Mouse (Mus musculus) kidney, embryonic 15.5 days (tissue): ENCODE measurements around the gene 2410131K14Rik. TPM values are rescaled to one million over a fixed set of nuclear protein-coding genes. Genes with fewer than 3 reads are reported as not detected.

Source experiments
- ATAC-seq: fragments of 200-750 bp; cut with Nextera tagmentation; replicated peaks from 2 replicates; pipeline ENCODE4 v1.8.0; 2017; ENCODE audit warnings: moderate TSS enrichment; ENCODE audit not compliant: low FRiP score
- H3K27ac ChIP-seq: fragments of 300-500 bp; sonication (generic); 2 replicates; pipeline ENCODE4 v1.5.1; 2015; ENCODE audit warnings: mild to moderate bottlenecking, inconsistent platforms
- H3K27me3 ChIP-seq: fragments of 300-500 bp; sonication (generic); 2 replicates; pipeline ENCODE4 v1.6.1; 2015; ENCODE audit warnings: inconsistent platforms
- H3K36me3 ChIP-seq: fragments of 300-500 bp; sonication (generic); 2 replicates; pipeline ENCODE4 v1.6.1; 2015; ENCODE audit warnings: inconsistent platforms
- H3K4me1 ChIP-seq: fragments of 300-500 bp; sonication (generic); 2 replicates; pipeline ENCODE4 v1.6.1; 2015; ENCODE audit warnings: inconsistent platforms
- H3K4me2 ChIP-seq: fragments of 300-500 bp; sonication (generic); 2 replicates; pipeline ENCODE4 v1.6.1; 2015; ENCODE audit warnings: moderate library complexity, mild to moderate bottlenecking, inconsistent platforms
- H3K4me3 ChIP-seq: fragments of 300-500 bp; sonication (generic); replicated peaks from 2 replicates; pipeline ENCODE4 v1.5.1; 2015; ENCODE audit warnings: mild to moderate bottlenecking, inconsistent platforms
- H3K9ac ChIP-seq: fragments of 300-500 bp; sonication (generic); 2 replicates; pipeline ENCODE4 v1.6.1; 2015; ENCODE audit warnings: mild to moderate bottlenecking, inconsistent platforms
- H3K9me3 ChIP-seq: fragments of 300-500 bp; sonication (generic); replicated peaks from 2 replicates; pipeline ENCODE4 v1.6.1; 2016; ENCODE audit warnings: inconsistent platforms
- WGBS: fragments of 180-500 bp; shearing (Covaris S2); methylation state at CpG from one replicate; pipeline ENCODE4 v1.1.7; 2015; ENCODE audit warnings: mixed read lengths; 5-methylcytosine and 5-hydroxymethylcytosine counted together
- polyA plus RNA-seq: library from polyadenylated mRNA; unstranded; fragments of >200 nt; fragmentation: Nextera tagmentation; extraction: Ambion mirVana; gene quantifications from 2 replicates; pipeline ENCODE4 v1.2.1, GENCODE M21; 2015

2410131K14Rik gene
- polyA plus RNA-seq, 1 experiment from 2014 or later: 9.0 TPM

- no peak for ATAC-seq
- H3K4me3 ChIP-seq: no peak overlapping the region
- H3K27ac ChIP-seq: no peak overlapping the region
- H3K36me3 ChIP-seq: peaks cover 28% of the 10 kb centered on the region
- H3K27me3 ChIP-seq: peaks cover 25% of the 10 kb centered on the region
- no peaks in the 10 kb centered on the region for H3K9me3 ChIP-seq
- H3K9ac ChIP-seq: no peak overlapping the region
- peaks cover 10% of the 10 kb centered on the region for H3K4me1 ChIP-seq
- WGBS: 86% methylated on average over 5 of the region's 5 CpGs
- no peak overlapping the region for H3K4me2 ChIP-seq
Observed at GRCm38 (mm10) chr5:118265366-118265765, 20.3 kb downstream of the 2410131K14Rik start.

- H3K9ac ChIP-seq: no peak overlapping the region
- no peak overlapping the region for H3K27ac ChIP-seq
- H3K4me3 ChIP-seq: no peak overlapping the region
- H3K9me3 ChIP-seq: no peaks in the 10 kb centered on the region
- peaks cover 18% of the 10 kb centered on the region for H3K36me3 ChIP-seq
- H3K27me3 ChIP-seq: peaks cover 34% of the 10 kb centered on the region
- peaks cover 18% of the 10 kb centered on the region for H3K4me1 ChIP-seq
- no peak for ATAC-seq
- no peak overlapping the region for H3K4me2 ChIP-seq
- 40% methylated on average over 8 of the region's 8 CpGs for WGBS
Observed at GRCm38 (mm10) chr5:118266309-118266708, 21.3 kb downstream of the 2410131K14Rik start.

- ATAC-seq: peak; percentile 68
- Histone ChIP-seq H3K27ac (no peak overlapping the region), H3K27me3 (peaks cover 60% of the 10 kb centered on the region), H3K36me3 (no peaks in the 10 kb centered on the region), H3K9me3 (no peaks in the 10 kb centered on the region), H3K4me3 (no peak overlapping the region), H3K9ac (0 out of 2 replicates have a peak overlapping the region, but pooled peaks have one; percentile 7), H3K4me1 (peaks cover 28% of the 10 kb centered on the region), H3K4me2 (peak overlapping the region; percentile 38)
- WGBS: under 1% methylated on average over 13 of the region's 13 CpGs
Observed at GRCm38 (mm10) chr5:118268987-118269386, 24.0 kb downstream of the 2410131K14Rik start.

GRCm38 (mm10) chr5:118271449-118272110, 26.6 kb downstream of the 2410131K14Rik start:
- H3K4me2 ChIP-seq: no peak overlapping the region

GRCm38 (mm10) chr5:118273446-118273845, 28.4 kb downstream of the 2410131K14Rik start:
- Histone ChIP-seq H3K4me2 (no peak overlapping the region), H3K9ac (no peak overlapping the region), H3K36me3 (no peaks in the 10 kb centered on the region), H3K4me3 (no peak overlapping the region), H3K4me1 (peaks cover 36% of the 10 kb centered on the region), H3K27me3 (peaks cover 90% of the 10 kb centered on the region), H3K9me3 (no peaks in the 10 kb centered on the region), H3K27ac (no peak overlapping the region)
- no peak for ATAC-seq
- WGBS: 69% methylated on average over 7 of the region's 7 CpGs

More at GRCm38 (mm10) chr5:118271449-118272110, 26.6 kb downstream of the 2410131K14Rik start:
- WGBS: 52% methylated on average over 10 of the region's 10 CpGs
- Histone ChIP-seq H3K27ac (no peak overlapping the region), H3K9me3 (no peaks in the 10 kb centered on the region), H3K36me3 (no peaks in the 10 kb centered on the region), H3K4me3 (no peak overlapping the region), H3K4me1 (peaks cover 31% of the 10 kb centered on the region), H3K9ac (no peak overlapping the region), H3K27me3 (peaks cover 83% of the 10 kb centered on the region)
- ATAC-seq: no peak

GRCm38 (mm10) chr5:118274546-118274945, 29.5 kb downstream of the 2410131K14Rik start:
- Histone ChIP-seq H3K27ac (no peak overlapping the region), H3K9me3 (no peaks in the 10 kb centered on the region), H3K36me3 (no peaks in the 10 kb centered on the region), H3K9ac (no peak overlapping the region), H3K4me2 (no peak overlapping the region), H3K4me1 (peaks cover 26% of the 10 kb centered on the region), H3K27me3 (peaks cover 90% of the 10 kb centered on the region), H3K4me3 (no peak overlapping the region)
- 33% methylated on average over 9 of the region's 9 CpGs for WGBS
- no peak for ATAC-seq

GRCm38 (mm10) chr5:118276281-118276680, 31.3 kb downstream of the 2410131K14Rik start:
- ATAC-seq: no peak
- H3K27me3 ChIP-seq: peaks cover 81% of the 10 kb centered on the region
- H3K9me3 ChIP-seq: no peaks in the 10 kb centered on the region
- no peaks in the 10 kb centered on the region for H3K36me3 ChIP-seq
- H3K4me1 ChIP-seq: peaks cover 18% of the 10 kb centered on the region
- H3K4me3 ChIP-seq: no peak overlapping the region
- no peak overlapping the region for H3K9ac ChIP-seq
- H3K4me2 ChIP-seq: no peak overlapping the region
- H3K27ac ChIP-seq: no peak overlapping the region
- 51% methylated on average over 7 of the region's 7 CpGs for WGBS

- Histone ChIP-seq H3K27me3 (peaks cover 77% of the 10 kb centered on the region), H3K4me1 (peaks cover 18% of the 10 kb centered on the region), H3K36me3 (no peaks in the 10 kb centered on the region), H3K27ac (no peak overlapping the region), H3K4me2 (no peak overlapping the region), H3K9me3 (no peaks in the 10 kb centered on the region), H3K4me3 (no peak overlapping the region), H3K9ac (no peak overlapping the region)
- 19% methylated on average over 8 of the region's 8 CpGs for WGBS
- ATAC-seq: no peak
Observed at GRCm38 (mm10) chr5:118276711-118277110, 31.7 kb downstream of the 2410131K14Rik start.

GRCm38 (mm10) chr5:118277741-118278495, 32.9 kb downstream of the 2410131K14Rik start:
- Histone ChIP-seq H3K36me3 (no peaks in the 10 kb centered on the region), H3K27me3 (peaks cover 66% of the 10 kb centered on the region), H3K4me2 (no peak overlapping the region), H3K9ac (no peak overlapping the region), H3K4me3 (no peak overlapping the region), H3K9me3 (no peaks in the 10 kb centered on the region), H3K27ac (no peak overlapping the region), H3K4me1 (peaks cover 15% of the 10 kb centered on the region)
- no peak for ATAC-seq
- 89% methylated on average over 18 of the region's 18 CpGs for WGBS

- no peak for ATAC-seq
- Histone ChIP-seq H3K36me3 (no peaks in the 10 kb centered on the region), H3K4me1 (peaks cover 27% of the 10 kb centered on the region), H3K9ac (no peak overlapping the region), H3K27me3 (peaks cover 15% of the 10 kb centered on the region), H3K4me2 (no peak overlapping the region), H3K4me3 (no peak overlapping the region), H3K9me3 (no peaks in the 10 kb centered on the region), H3K27ac (no peak overlapping the region)
- WGBS: 96% methylated on average over 4 of the region's 4 CpGs
Observed at GRCm38 (mm10) chr5:118291453-118291852, 46.4 kb downstream of the 2410131K14Rik start.

GRCm38 (mm10) chr5:118292476-118292875, 47.4 kb downstream of the 2410131K14Rik start:
- H3K27ac ChIP-seq: no peak overlapping the region
- no peak overlapping the region for H3K4me3 ChIP-seq
- WGBS: 62% methylated on average over 4 of the region's 4 CpGs
- peaks cover 16% of the 10 kb centered on the region for H3K27me3 ChIP-seq
- no peak overlapping the region for H3K9ac ChIP-seq
- H3K4me2 ChIP-seq: no peak overlapping the region
- no peak for ATAC-seq
- peaks cover 32% of the 10 kb centered on the region for H3K4me1 ChIP-seq
- H3K9me3 ChIP-seq: no peaks in the 10 kb centered on the region
- no peaks in the 10 kb centered on the region for H3K36me3 ChIP-seq

GRCm38 (mm10) chr5:118294086-118294864, 49.2 kb downstream of the 2410131K14Rik start:
- WGBS: 26% methylated on average over 23 of the region's 23 CpGs
- peaks cover 40% of the 10 kb centered on the region for H3K4me1 ChIP-seq
- no peaks in the 10 kb centered on the region for H3K36me3 ChIP-seq
- peaks cover 30% of the 10 kb centered on the region for H3K27me3 ChIP-seq
- peak overlapping the region; percentile 57 for H3K27ac ChIP-seq
- no peak overlapping the region for H3K9ac ChIP-seq
- peak overlapping the region; percentile 23 for H3K4me3 ChIP-seq
- ATAC-seq: peak; percentile 59
- H3K4me2 ChIP-seq: peak overlapping the region; percentile 53
- H3K9me3 ChIP-seq: no peaks in the 10 kb centered on the region
